Mouse (Mus musculus) c-Kit-positive CD71-positive TER-119-negative erythroid progenitor cells, embryonic 14.5 days (primary cell): ENCODE results near the gene Cdc42bpa.
"Not testable (repeated sequence)": the region's sequence is repeated elsewhere in the genome, so short reads cannot be mapped to it uniquely, and the experiment has no call there.

Source experiments
- DNase-seq: peaks from one replicate; pipeline ENCODE4 v3.0.0-alpha.2; 2013; ENCODE audit warnings: low read depth

Cdc42bpa gene

GRCm38 (mm10) chr1:179960882-179961698 is 818 bp downstream of the Cdc42bpa start:
- no peak for DNase-seq

DNA sequence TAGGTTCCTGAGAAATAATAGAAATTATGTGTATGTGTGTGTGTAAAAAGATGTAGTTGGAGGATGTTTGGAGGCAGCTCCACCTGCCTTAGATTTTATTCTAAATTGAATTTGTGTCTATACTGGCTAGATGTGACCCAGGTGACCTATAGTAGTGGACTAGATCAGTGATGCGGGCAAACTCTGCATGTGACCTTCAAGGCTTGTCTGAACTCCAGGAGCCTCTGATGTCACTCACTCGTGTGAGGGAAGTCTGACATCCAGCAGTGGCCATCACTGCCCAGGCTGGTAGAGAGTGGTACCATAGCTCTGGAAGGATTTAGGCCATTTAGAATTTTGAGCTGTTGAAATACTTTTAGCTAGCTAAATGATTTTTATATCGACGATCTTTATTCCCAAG is 1.5 kb downstream of the Cdc42bpa start:
- DNase-seq = no peak

DNA sequence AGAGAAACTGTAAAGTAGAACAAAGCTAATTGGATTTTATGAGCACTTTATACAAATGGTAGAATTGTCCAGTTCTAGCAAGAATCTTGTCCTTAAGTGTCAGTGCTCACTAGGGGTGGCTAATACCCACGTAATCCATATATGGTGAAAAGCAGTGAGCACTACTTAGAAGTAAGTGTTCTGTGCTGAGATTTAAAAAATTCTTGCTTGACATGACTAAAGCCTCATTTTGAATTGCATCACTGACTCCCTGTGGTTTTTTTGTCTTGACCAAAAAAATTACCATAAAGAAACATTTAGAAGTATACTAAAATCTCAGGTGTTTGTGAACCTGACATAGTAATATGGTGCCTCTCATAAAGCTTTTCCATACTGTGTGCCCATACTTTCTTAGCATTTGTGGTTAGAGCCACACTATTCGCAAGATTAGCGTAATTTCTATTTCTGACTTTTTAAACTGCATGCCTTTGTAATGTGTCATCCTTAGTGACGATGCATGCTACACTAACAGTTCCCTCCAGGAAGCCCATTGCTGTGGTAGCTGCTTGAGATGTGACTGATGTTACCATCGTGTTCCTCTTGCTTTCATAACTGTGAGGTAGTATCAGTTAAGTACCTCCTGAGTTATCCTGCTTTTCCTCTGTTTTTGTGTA is 9.6 kb downstream of the Cdc42bpa start:
- no peak for DNase-seq

DNA sequence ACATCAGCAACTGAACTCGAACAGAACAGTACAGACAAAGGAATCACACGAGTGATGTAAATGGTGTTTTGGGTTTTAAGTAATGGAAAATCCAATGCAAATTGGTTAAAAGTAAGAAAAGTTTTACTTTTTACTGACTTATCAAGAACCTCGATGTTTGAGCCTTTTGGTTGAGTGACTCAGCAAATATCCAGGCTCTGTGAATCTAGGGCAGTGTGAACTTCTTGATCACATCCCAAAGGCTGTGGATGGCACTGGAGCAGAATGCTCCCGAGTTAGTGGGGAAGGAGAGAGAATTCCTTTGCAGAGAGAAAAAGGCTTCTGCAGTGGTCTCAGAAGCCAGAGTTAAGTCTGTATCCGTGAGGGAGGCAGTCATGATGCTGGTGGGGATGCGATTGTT is 14.7 kb downstream of the Cdc42bpa start:
- DNase-seq = no peak

DNA sequence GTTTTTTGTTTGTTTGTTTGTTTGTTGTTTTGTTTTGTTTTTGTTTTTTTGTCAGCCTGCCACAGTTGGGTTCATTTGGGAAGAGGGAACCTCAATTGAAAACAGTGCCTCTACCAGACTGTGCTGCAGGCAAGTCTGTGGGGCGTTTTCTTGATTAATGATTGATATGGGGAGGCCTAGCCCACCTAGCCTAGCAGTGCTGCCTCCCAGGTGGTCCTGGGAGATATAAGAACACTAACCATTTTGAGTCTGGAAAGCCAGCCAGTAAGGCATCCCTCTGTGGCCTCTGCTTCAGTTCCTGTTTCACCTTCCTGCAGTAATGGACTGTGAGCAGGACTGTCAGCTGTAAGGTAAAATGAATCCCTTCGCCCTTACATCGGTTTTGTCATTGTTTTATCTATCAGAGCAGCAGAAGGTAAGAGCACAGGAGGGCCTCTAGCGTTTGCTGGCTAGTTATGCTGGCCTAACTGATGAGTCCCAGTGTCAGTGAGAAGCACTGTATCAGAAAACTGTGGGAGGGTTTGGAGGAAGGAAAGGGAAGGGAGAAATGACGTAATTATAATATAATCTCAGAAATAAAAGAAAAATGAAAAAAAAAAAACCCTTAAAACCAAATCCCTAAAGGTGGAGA is 15.5 kb downstream of the Cdc42bpa start:
- no peak for DNase-seq

DNA sequence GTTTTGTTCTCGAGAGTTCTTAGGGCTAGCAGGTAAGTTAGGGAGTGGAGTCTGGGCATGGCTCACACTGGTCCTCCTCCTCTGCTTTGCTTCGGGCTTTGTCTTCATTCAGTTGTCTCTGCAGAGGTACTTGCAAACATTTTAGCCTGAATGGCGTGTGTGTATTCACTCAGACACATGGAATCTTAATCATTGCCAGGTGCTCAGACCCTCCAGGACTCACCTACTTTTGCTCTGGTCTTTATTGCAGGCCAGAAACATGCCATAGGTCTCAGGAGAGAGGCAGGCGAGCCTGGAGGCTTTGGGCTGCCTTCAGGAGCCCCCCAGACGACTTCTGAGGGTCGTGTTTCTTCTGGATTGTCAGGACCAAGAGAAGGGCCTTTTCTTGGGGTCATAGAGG is 17.2 kb downstream of the Cdc42bpa start:
- DNase-seq = no peak

- DNase-seq = no peak
Measured at GRCm38 (mm10) chr1:179978742-179979141, 18.5 kb downstream of the Cdc42bpa start.

DNA sequence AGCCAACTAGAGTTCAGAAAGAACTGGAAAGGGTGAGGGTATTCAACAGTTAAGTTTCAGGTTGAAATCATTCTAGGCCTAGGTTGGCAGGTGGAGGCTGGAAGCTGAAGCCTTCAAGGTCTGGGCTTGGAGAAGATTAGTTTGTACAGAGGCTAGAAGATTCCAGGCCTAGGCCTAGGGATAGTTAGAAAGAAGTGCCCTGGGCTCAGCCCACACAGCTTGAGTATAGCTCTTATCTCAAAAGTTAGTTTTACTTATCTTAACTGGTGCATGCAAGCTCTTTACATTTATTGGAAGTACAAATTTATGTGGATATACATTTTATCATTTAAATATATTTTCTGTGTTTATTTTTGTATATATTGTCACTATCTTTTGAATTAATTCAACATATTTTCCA is 21.4 kb downstream of the Cdc42bpa start:
- DNase-seq = no peak

DNA sequence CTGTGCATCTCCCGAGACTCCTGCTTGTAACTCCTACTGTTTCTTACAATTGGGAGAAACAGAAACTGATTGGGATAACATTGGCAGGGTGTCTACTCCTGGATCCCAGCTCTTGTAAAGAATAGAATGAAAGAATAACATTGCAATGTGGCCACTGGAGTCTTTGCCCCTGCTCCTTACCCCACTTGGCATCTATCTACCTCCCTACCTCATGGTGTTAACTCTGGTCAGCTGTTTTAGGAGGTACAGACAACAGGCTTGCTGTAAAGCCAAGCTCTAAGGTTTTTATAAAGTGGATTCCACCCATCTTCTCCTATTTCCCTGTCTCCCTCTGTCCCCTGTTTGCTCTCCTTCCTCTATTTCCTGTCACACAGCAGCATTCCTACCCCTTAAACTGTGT is 21.9 kb downstream of the Cdc42bpa start:
- DNase-seq = no peak

DNA sequence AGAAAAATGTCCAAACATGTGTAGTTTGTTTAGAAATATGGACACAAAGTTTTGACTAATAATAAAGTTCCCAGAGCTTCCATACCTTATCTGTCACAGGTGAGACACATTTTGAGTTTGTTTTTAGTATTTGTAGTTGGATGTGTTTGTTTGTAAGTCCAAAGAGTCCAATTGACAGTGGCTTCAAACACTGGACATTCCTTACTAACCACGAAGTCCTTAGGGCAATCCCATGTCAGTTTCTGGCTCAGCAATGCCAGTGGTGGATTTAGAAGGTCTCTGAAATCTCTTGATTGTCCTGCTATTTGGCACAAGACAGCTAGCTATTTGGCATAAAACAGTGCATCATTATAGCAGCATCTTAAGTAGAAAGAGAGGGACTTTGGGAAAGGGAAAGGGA is 22.7 kb downstream of the Cdc42bpa start:
- no peak for DNase-seq

GRCm38 (mm10) chr1:179984171-179984570 is 23.9 kb downstream of the Cdc42bpa start:
- DNase-seq = no peak

GRCm38 (mm10) chr1:179991660-179992235 is 31.5 kb downstream of the Cdc42bpa start:
- DNase-seq = no peak

DNA sequence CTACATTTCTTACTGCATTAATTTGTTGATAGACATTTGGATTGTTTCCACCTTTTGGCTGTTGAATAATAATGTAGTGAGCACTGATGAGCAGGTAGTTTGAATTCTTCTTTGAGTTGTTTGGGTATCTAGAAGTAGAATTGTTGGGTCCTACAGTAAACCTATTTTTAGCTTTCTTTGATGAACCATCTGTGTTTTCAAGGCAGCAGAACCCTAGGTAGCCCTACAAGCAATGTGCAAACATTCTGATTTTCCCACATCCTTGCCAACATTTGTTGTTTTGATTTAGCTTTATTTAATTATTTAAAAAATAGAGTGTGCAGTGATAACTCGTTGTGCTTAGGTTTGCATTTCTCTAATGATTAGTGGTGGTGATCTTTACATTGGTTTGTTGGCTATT is 32.0 kb downstream of the Cdc42bpa start:
- no peak for DNase-seq

DNA sequence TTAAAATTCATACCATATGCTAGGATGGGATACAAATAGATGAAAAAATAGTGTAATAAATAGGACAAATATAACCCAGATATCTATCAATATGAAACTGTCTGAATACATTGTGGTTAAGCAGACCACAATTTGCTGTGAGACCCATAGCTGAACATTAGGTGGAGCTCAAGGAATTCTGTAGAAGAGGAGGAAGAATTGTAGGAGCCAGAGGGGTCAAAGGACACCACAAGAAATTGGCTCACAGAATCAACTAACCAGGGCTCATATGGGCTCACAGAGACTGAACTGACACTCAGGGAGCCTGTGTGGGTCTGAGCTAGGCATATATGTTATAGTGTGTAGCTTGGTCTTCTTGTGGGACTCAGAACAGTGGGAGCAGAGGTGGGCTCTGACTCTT is 47.8 kb downstream of the Cdc42bpa start:
- DNase-seq = no peak

GRCm38 (mm10) chr1:180013479-180013878 is 53.2 kb downstream of the Cdc42bpa start:
- no peak for DNase-seq

DNA sequence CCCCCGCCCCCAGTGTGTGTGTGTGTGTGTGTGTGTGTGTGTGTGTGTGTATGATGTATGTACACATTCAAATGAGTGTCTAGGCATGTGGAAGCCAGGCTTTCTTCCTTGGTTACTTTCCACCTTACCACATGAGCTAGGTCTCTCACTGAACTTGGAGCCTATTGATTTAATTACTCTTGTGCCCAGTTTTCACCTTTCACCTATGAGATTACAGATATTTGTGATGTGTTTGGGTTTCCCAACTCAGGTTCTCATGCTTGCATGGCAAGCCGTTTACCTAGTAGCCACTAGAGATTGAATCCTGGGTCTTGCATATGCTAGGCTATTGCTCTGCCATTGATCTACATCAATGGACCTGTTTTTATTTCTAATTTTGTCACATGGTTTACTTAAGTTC is 57.9 kb downstream of the Cdc42bpa start:
- no peak for DNase-seq

DNA sequence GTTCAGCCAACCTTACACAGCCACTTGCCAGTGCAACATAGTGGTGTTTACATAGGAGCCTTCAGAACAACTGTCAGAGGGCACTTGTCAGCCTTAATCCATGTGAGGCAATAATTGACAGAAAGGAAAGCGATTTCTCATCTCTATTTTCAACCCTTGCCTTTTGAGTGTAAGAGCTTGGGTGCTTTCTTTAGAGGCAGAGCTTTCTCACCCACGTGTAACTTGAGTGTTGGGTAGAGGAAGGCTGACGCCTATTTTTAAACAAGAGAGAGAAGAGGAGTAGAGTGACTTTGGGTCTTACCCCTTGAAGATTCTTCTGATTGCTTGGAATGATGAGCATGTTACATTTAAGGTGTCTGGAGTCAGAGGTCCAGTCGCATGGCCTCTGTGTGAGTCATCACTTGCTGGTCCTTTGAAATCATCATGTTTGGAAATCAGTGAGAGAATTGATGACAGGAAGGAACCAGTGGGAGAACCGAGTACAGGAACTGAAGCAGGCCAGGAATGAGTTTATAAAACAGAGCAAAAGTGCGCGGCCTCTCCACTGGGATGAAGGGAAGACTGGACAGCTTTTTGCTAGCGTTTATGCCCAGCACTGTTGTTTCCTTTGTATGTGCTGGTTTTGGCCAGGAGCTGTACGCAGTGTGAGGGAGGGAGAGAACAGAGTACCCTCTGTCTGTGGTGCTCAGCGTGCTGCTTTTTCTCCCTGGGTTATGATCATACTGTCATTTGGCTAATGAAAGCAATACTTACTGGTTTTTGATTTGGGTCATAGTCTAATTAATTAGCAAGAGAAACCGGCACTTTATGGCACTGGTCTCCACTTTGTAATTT is 61.4 kb downstream of the Cdc42bpa start:
- no peak for DNase-seq

GRCm38 (mm10) chr1:180023512-180023911 is 63.2 kb downstream of the Cdc42bpa start:
- DNase-seq = no peak

DNA sequence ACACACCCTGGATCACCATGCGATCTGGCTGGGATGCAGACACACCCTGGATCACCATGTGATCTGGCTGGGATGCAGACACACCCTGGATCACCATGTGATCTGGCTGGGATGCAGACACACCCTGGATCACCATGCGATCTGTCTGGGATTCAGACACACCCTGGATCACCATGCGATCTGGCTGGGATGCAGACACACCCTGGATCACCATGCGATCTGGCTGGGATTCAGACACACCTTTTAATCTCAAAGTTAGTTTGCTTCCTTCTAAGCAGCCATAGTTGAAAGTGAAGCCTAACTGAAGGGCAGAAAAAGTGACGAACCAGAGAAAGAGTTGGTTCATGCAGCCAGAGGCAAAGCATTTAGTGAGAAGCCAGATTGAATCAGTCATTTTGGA is 69.6 kb downstream of the Cdc42bpa start:
- DNase-seq = not testable (repeated sequence)

DNA sequence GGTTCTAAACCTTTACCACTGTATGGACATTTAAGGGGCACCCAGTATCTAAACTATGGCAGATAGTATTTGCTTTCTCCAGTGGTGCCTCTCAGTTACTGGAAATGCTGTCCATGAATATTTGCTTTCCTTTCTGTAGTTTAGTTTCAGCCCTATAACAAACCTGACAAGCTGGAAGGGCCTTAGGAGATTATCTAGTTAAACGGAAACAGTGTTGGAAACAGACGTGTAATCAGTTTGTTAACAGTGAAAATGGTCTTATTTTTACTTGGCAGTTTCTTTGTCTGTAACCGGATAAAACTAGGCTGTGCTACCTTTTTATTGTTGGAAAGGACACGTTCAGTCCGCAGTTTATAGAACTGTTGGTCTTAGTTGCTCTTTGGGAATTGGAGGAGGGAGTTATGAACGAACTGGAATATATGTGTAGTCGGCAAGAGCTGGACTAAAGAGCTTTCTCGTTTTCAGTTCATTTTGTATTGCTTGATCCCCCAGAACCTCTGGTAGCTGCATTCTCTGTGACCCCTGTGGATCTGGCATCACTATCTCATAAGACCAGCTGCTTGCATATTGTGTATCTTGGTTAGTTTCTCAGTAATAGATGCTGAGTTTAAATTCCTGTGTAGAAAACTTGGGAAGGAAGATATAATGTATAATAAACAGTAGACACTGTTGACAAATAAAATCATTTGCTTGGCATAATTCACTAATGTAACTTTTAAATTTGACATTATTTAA is 70.5 kb downstream of the Cdc42bpa start:
- DNase-seq = peak; percentile 44
